ENCODE assay signal across 20 mouse cellular contexts in the genomic region with DNA sequence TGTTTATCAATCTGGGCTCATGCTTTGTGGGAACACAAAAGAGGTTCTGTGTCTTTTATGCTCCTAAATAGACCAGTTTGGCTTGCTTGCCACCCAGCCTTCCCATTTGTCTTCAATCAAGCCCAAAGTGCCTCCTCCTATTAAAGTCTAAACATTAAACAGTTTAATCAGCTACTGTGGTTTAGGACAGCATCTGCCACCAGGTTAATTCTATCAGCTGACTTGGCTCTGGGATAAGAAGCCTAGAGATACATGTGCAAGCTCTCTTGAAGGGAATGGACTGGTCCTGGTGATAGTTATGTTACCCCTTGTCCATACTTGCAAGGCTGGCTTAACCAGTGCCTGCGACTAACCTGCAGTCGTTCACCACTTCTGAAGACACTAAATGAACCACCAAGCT. TPM values are rescaled to one million over a fixed set of nuclear protein-coding genes. Genes with fewer than 3 reads are reported as not detected.
"Had no signal": no experiment of that assay in that cellular context is flagged by ENCODE, and none has a peak within 500 bp of the region (broad histone marks: within the 10 kb centered on the region; RNA-seq: fewer than 3 reads in every experiment).

No protein-coding gene starts in this region.

- ATAC-seq: intestine, embryonic 16.5 days had no signal

- H3K4me2 ChIP-seq: liver, embryonic 13.5 days; midbrain, embryonic 11.5 days had no signal

- H3K27me3 ChIP-seq: liver, embryonic 13.5 days had no signal

- H3K4me3 ChIP-seq: liver, embryonic 13.5 days had no signal

- H3K27ac ChIP-seq: liver, embryonic 13.5 days had no signal

- H3K9ac ChIP-seq: liver, embryonic 13.5 days had no signal

- DNase-seq: layer of hippocampus, adult 9-11 months; layer of hippocampus, postnatal 36 days; liver, embryonic 13.5 days; lung, adult 2 months; lung, postnatal 14 days; lung, postnatal 4 days; midbrain, embryonic 14.5 days; right cerebral cortex, adult 18-20 months; thymus, adult 18-20 months; thymus, postnatal 36 days had no signal

- H3K9me3 ChIP-seq: liver, embryonic 13.5 days had no signal

RNA-seq across cellular contexts. Expression of gene Bpifc, which starts 38.8 kb away (rescaled TPM):
- total RNA-seq: layer of hippocampus, adult 18-20 months; left cerebral cortex, postnatal 25 days; liver, adult 2 months; megakaryocyte-erythroid progenitor cell, adult 5-6 weeks had no signal
- polyA plus RNA-seq: intestine, embryonic 16.5 days; liver, adult 2 months; liver, embryonic 13.5 days; midbrain, embryonic 14.5 days; neural tube, embryonic 11.5 days; neural tube, embryonic 14.5 days; small intestine, adult 2 months; spleen, adult 2 months had no signal
